Mouse (Mus musculus) liver, embryonic 18 days (tissue): Measurements from ENCODE around the gene Trip10. TPM values are rescaled to one million over a fixed set of nuclear protein-coding genes. Genes with fewer than 3 reads are reported as not detected.

Experiments used
- polyA plus RNA-seq: library from polyadenylated mRNA; depleted of rRNA; stranded (reverse); fragments of >200 nt; gene quantifications from 2 replicates; pipeline ENCODE4 v1.2.3, GENCODE M21; 2012; rRNA removed

Gene Trip10
- 10.3 and 12.0 TPM in 2 replicates for polyA plus RNA-seq

GRCm38 (mm10) chr17:57249186-57250181, at the start of gene Trip10:
Gene Trip10 (plus strand): TSS chr17:57249455.

DNA sequence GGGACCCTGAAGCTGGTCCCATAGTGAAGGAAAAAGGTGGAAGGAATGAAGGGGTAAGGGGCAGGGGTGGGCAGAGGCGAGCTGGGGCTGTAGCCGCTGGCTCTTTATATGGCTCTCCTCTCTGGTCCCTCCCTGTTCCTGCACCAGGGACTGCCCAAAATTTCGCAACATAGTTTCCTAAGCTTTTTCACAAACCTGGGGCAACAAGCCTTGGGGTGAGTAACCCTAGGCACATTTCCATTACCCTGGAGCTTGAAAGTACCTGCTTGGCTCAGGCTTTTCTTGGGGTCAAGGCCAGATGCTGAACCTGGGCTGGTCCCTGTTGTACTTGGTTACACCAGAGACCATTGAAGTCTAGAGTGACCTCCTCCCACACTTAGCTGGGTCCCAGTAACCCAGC, 21.2 kb upstream of the Trip10 start, which contains the start of gene C3:
TSS of gene C3 (minus strand) at position 123 of the 400 bp plus-strand sequence.

GRCm38 (mm10) chr17:57248201-57248699, 1.0 kb upstream of the Trip10 start, which contains the start of gene Gpr108:
Gene Gpr108 (minus strand): TSS chr17:57248446.

DNA sequence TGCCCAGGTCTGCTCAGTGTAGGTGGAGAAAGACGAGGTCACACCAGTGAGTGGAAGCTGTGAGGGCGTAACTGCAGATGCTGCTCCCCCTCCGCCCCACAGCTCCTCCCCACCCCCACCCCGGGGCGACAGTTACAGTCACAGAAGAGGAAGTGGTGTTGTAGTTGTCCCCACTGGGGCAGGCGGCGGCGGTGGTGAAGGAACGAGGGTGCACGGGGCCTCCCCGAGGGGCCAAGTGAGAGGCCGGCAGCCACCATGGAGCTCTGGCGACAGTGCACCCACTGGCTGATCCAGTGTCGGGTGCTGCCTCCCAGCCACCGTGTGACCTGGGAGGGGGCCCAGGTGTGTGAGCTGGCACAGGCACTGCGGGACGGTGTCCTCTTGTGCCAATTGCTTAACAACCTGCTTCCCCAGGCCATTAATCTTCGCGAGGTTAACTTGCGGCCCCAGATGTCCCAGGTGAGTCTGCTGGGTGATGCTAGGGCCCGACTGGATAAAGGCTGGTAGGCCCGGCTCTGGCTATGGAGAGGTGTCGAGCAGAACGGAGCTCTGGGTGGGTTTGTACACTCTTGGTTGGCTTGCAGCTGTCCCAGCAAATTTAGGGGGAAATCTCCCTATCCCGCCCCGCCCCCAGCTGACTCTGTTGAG, 29.8 kb downstream of the Trip10 start, which contains the start of gene Vav1:
TSS of gene Vav1 (plus strand) at position 158 of the 648 bp plus-strand sequence.

Other genes starting within 250 kb of the Trip10 start
- not detected in 2 replicates for gene Pspn, start 249.4 kb upstream of the Trip10 start, polyA plus RNA-seq
- 33.5 and 35.4 TPM in 2 replicates for gene Gtf2f1, start 238.2 kb upstream of the Trip10 start, polyA plus RNA-seq
- not detected in 2 replicates for gene Gm17949, start 238.0 kb upstream of the Trip10 start, polyA plus RNA-seq
- gene Khsrp, start 217.9 kb upstream of the Trip10 start, polyA plus RNA-seq, result 20.2 and 25.5 TPM in 2 replicates
- gene Slc25a41, start 207.8 kb upstream of the Trip10 start, polyA plus RNA-seq, result not detected in 2 replicates
- gene Crb3, start 190.3 kb upstream of the Trip10 start, polyA plus RNA-seq, result 25.8 and 30.4 TPM in 2 replicates
- 22.2 and 24.0 TPM in 2 replicates for gene Slc25a23, start 189.6 kb upstream of the Trip10 start, polyA plus RNA-seq
- gene Dennd1c, start 170.9 kb upstream of the Trip10 start, polyA plus RNA-seq, result 4.7 and 6.4 TPM in 2 replicates
- gene Tubb4a, start 161.7 kb upstream of the Trip10 start, polyA plus RNA-seq, result 0.28 and 0.30 TPM in 2 replicates
- 0.66 and 0.81 TPM in 2 replicates for gene Tnfsf9, start 144.1 kb upstream of the Trip10 start, polyA plus RNA-seq
- not detected in 2 replicates for gene Cd70, start 99.7 kb upstream of the Trip10 start, polyA plus RNA-seq
- 2.1 and 2.3 TPM in 2 replicates for gene Tnfsf14, start 55.3 kb upstream of the Trip10 start, polyA plus RNA-seq
- 1,862 and 2,152 TPM in 2 replicates for gene C3, start 21.3 kb upstream of the Trip10 start, polyA plus RNA-seq
- 7.3 and 8.5 TPM in 2 replicates for gene Gpr108, start 1.0 kb upstream of the Trip10 start, polyA plus RNA-seq
- gene Vav1, start 29.6 kb downstream of the Trip10 start, polyA plus RNA-seq, result 10.6 and 12.6 TPM in 2 replicates
- gene Adgre1, start 109.2 kb downstream of the Trip10 start, polyA plus RNA-seq, result 20.6 and 21.6 TPM in 2 replicates